Mouse (Mus musculus) CH12.LX (cell line): ENCODE measurements around the gene P2ry6. TPM values are rescaled to one million over a fixed set of nuclear protein-coding genes. Genes with fewer than 3 reads are reported as not detected.

Source experiments
- DNase-seq: peaks from one replicate; pipeline ENCODE4 v3.0.0-alpha.2; 2013; ENCODE audit errors: extremely low read depth
- H3K27ac ChIP-seq: 2 replicates; pipeline ENCODE4 v1.5.1; 2012; ENCODE audit warnings: low read depth, mild to moderate bottlenecking, control low read depth, moderate library complexity; ENCODE audit not compliant: insufficient read depth
- H3K27me3 ChIP-seq: replicated peaks from 2 replicates; pipeline ENCODE3; 2012; ENCODE audit warnings: inconsistent platforms
- H3K36me3 ChIP-seq, 2 experiments: replicated peaks in 1 of 2; 2 replicates each; pipeline versions ENCODE3 to v1.6.1; 2012; ENCODE audit warnings: inconsistent platforms in 1 of 2, low read length in 1 of 2, mild to moderate bottlenecking in 1 of 2, mixed read lengths in 1 of 2, moderate library complexity in 1 of 2; ENCODE audit not compliant: control insufficient read depth in 1 of 2, insufficient read depth in 1 of 2
- H3K4me1 ChIP-seq, 2 experiments: 2 replicates each; pipeline ENCODE4 v1.6.1; 2012; ENCODE audit warnings: inconsistent platforms in 1 of 2, moderate library complexity in 1 of 2; ENCODE audit not compliant: insufficient read depth in 2 of 2, control insufficient read depth in 1 of 2
- H3K4me2 ChIP-seq: 2 replicates; pipeline ENCODE4 v1.6.1; 2012; ENCODE audit warnings: low read depth, mild to moderate bottlenecking, control low read depth; ENCODE audit not compliant: poor library complexity, insufficient read depth, severe bottlenecking
- H3K4me3 ChIP-seq, 3 experiments: fragments of 150-350 bp in 1 of 3; sonication (generic) in 1 of 3; replicated peaks in 1 of 3; 2 replicates each; pipeline versions ENCODE3 to v1.5.1; 2011 to 2012; ENCODE audit warnings: low read depth in 2 of 3, low read length in 2 of 3, mild to moderate bottlenecking in 2 of 3, moderate library complexity in 2 of 3, control low read depth in 1 of 3, improper control_type of control experiment in 1 of 3, inconsistent platforms in 1 of 3, mixed read lengths in 1 of 3; ENCODE audit not compliant: poor library complexity in 1 of 3
- H3K79me2 ChIP-seq: replicated peaks from 2 replicates; pipeline ENCODE4 v1.6.1; 2012; ENCODE audit warnings: mild to moderate bottlenecking, moderate library complexity; ENCODE audit not compliant: control insufficient read depth, poor library complexity, insufficient read depth, severe bottlenecking; ENCODE audit errors: extremely low read depth
- H3K9ac ChIP-seq: 2 replicates; pipeline ENCODE4 v1.6.1; 2012; ENCODE audit warnings: low read depth, mild to moderate bottlenecking, control low read depth, moderate library complexity; ENCODE audit not compliant: insufficient read depth
- H3K9me3 ChIP-seq: replicated peaks from 2 replicates; pipeline ENCODE3; 2012; ENCODE audit warnings: low read length, inconsistent platforms, mixed read lengths
- BHLHE40 ChIP-seq: IDR thresholded peaks from 2 replicates; pipeline ENCODE4 v1.6.1; 2011; ENCODE audit warnings: mild to moderate bottlenecking, low read depth, low read length, improper control_type of control experiment
- CHD2 ChIP-seq: IDR thresholded peaks from 2 replicates; pipeline ENCODE4 v1.6.1; 2011; ENCODE audit warnings: low read length, improper control_type of control experiment
- E2F4 ChIP-seq: IDR thresholded peaks from 2 replicates; pipeline ENCODE4 v1.6.1; 2011; ENCODE audit warnings: low read depth, low read length, improper control_type of control experiment; ENCODE audit not compliant: insufficient replicate concordance
- ELF1 ChIP-seq: IDR thresholded peaks from 2 replicates; pipeline ENCODE4 v1.6.1; 2014; ENCODE audit warnings: low read depth, mild to moderate bottlenecking, inconsistent platforms, low read length, improper control_type of control experiment
- ETS1 ChIP-seq: conservative IDR thresholded peaks from 2 replicates; pipeline ENCODE4 v1.6.1; 2012; ENCODE audit warnings: low read depth, mild to moderate bottlenecking, inconsistent platforms, low read length, improper control_type of control experiment, moderate library complexity
- GABPA ChIP-seq: IDR thresholded peaks from 2 replicates; pipeline ENCODE4 v1.6.1; 2012; ENCODE audit warnings: low read depth, low read length, improper control_type of control experiment, inconsistent platforms; ENCODE audit not compliant: insufficient replicate concordance
- HCFC1 ChIP-seq: IDR thresholded peaks from 2 replicates; pipeline ENCODE4 v1.6.1; 2012; ENCODE audit warnings: low read depth, mild to moderate bottlenecking, inconsistent platforms, low read length, improper control_type of control experiment
- IRF4 ChIP-seq: IDR thresholded peaks from 2 replicates; pipeline ENCODE4 v1.6.1; 2014; ENCODE audit warnings: low read depth, mild to moderate bottlenecking, inconsistent platforms, low read length, improper control_type of control experiment
- KAT2A ChIP-seq: IDR thresholded peaks from 2 replicates; pipeline ENCODE4 v1.6.1; 2012; ENCODE audit warnings: low read length, improper control_type of control experiment, inconsistent platforms; ENCODE audit not compliant: insufficient replicate concordance
- MAFK ChIP-seq: IDR thresholded peaks from 2 replicates; pipeline ENCODE4 v1.6.1; 2011; ENCODE audit warnings: low read length, improper control_type of control experiment; ENCODE audit not compliant: insufficient replicate concordance
- MAX ChIP-seq: IDR thresholded peaks from 2 replicates; pipeline ENCODE4 v1.6.1; 2011; ENCODE audit warnings: low read length, improper control_type of control experiment
- MAZ ChIP-seq: IDR thresholded peaks from 2 replicates; pipeline ENCODE4 v1.6.1; 2012; ENCODE audit warnings: low read depth, mild to moderate bottlenecking, inconsistent platforms, low read length, improper control_type of control experiment, moderate library complexity
- MXI1 ChIP-seq: IDR thresholded peaks from 2 replicates; pipeline ENCODE4 v1.6.1; 2011; ENCODE audit warnings: mild to moderate bottlenecking, low read depth, low read length, improper control_type of control experiment
- MYC ChIP-seq: IDR thresholded peaks from 2 replicates; pipeline ENCODE4 v1.6.1; 2011; ENCODE audit warnings: low read depth, mild to moderate bottlenecking, improper control_type of control experiment, low read length
- NELFE ChIP-seq: IDR thresholded peaks from 2 replicates; pipeline ENCODE4 v1.6.1; 2011; ENCODE audit warnings: low read depth, low read length, improper control_type of control experiment
- NRF1 ChIP-seq: IDR thresholded peaks from 2 replicates; pipeline ENCODE4 v1.6.1; 2014; ENCODE audit warnings: low read depth, mild to moderate bottlenecking, inconsistent platforms, low read length, improper control_type of control experiment, moderate library complexity
- PAX5 ChIP-seq: IDR thresholded peaks from 2 replicates; pipeline ENCODE4 v1.6.1; 2012; ENCODE audit warnings: low read length, inconsistent platforms, mixed read lengths
- POLR2A ChIP-seq: IDR thresholded peaks from 2 replicates; pipeline ENCODE4 v1.6.1; 2011; ENCODE audit warnings: low read depth, mild to moderate bottlenecking, improper control_type of control experiment, low read length
- POLR2AphosphoS2 ChIP-seq: IDR thresholded peaks from 2 replicates; pipeline ENCODE4 v1.6.1; 2011; ENCODE audit warnings: low read depth, low read length, improper control_type of control experiment
- RAD21 ChIP-seq: IDR thresholded peaks from 2 replicates; pipeline ENCODE4 v1.6.1; 2011; ENCODE audit warnings: low read depth, mild to moderate bottlenecking, low read length, improper control_type of control experiment, moderate library complexity
- SMC3 ChIP-seq: IDR thresholded peaks from 2 replicates; pipeline ENCODE4 v1.6.1; 2011; ENCODE audit warnings: low read depth, low read length, improper control_type of control experiment
- TCF12 ChIP-seq: IDR thresholded peaks from 2 replicates; pipeline ENCODE4 v1.6.1; 2014; ENCODE audit warnings: low read depth, mild to moderate bottlenecking, inconsistent platforms, low read length, improper control_type of control experiment
- UBTF ChIP-seq: IDR thresholded peaks from 2 replicates; pipeline ENCODE4 v1.6.1; 2012; ENCODE audit warnings: low read depth, mild to moderate bottlenecking, inconsistent platforms, low read length, improper control_type of control experiment, moderate library complexity
- USF1 ChIP-seq: IDR thresholded peaks from 2 replicates; pipeline ENCODE4 v1.6.1; 2014; ENCODE audit warnings: low read depth, mild to moderate bottlenecking, inconsistent platforms, low read length, improper control_type of control experiment
- ZKSCAN1 ChIP-seq: IDR thresholded peaks from 2 replicates; pipeline ENCODE4 v1.6.1; 2012; ENCODE audit warnings: low read depth, inconsistent platforms, low read length, improper control_type of control experiment, borderline replicate concordance
- ZMIZ1 ChIP-seq: IDR thresholded peaks from 2 replicates; pipeline ENCODE4 v1.6.1; 2012; ENCODE audit warnings: low read depth, mild to moderate bottlenecking, inconsistent platforms, low read length, improper control_type of control experiment
- ZNF384 ChIP-seq: IDR thresholded peaks from 2 replicates; pipeline ENCODE4 v1.6.1; 2012; ENCODE audit warnings: low read depth, low read length, improper control_type of control experiment, inconsistent platforms
- dilution Hi-C: fragments of 300-500 bp; cut with MboI; formaldehyde crosslinking; loops from 2 replicates; pipeline ENCODE4 v1.14.3; 2020; ENCODE audit warnings: low sequenced_read_pairs; ENCODE audit not compliant: extremely low pct_unique_long_range_greater_than_20kb, extremely low pct_ligation_motif_present
- in situ Hi-C: fragments of 300-500 bp; cut with MboI; formaldehyde crosslinking; loops from 3 replicates; pipeline ENCODE4 v1.14.3; 2019; ENCODE audit warnings: low sequenced_read_pairs, low pct_ligation_motif_present, low pct_unique_long_range_greater_than_20kb, mixed read lengths
- polyA plus RNA-seq: library from polyadenylated mRNA; unstranded; fragments of >175 nt; gene quantifications from 2 replicates; pipeline ENCODE4 v1.2.1, GENCODE M21; 2012; ENCODE audit warnings: low read depth; ENCODE audit not compliant: insufficient read length
- total RNA-seq, 2 experiments: library from RNA; depleted of rRNA; stranded (reverse); fragments of 300-350 nt in 1 of 2; fragments of >200 nt in 1 of 2; gene quantifications; 2 replicates each; pipeline ENCODE4 v1.2.3; 2012 to 2014

Gene P2ry6
- total and polyA plus RNA-seq, 3 experiments, result 0.17 to 1.5 TPM; not detected in 1

DNA sequence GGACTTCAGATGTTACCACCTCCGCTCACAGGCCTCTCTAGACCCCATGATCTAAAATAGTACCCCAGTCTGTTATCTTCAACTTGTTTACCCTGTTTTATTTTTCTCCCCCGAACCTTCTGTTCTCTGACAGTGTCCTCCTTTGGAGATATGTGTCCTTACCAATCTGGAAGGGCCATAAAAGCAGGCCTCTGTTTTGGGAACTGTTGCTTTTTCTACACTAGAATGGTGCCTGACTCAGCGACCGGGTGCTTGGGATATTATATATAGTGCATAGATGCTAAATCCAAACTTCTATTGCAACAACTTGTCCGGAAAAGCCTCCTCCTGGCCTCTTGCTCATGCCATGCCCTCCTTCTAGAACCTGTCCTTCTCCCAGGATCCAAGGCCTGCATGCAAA, 50.2 kb downstream of the P2ry6 start:
- H3K4me1 ChIP-seq, result peaks cover 0 to 1% of the 10 kb centered on the region in 2 experiments; a peak in 2 of 4 replicates
- in situ Hi-C loops (no loop called here), dilution Hi-C loops (no loop called here)
- no peaks in the 10 kb centered on the region for H3K79me2 ChIP-seq
- no peak for DNase-seq
- H3K27me3 ChIP-seq, result peaks cover 49% of the 10 kb centered on the region
- no peaks in the 10 kb centered on the region for H3K36me3 ChIP-seq
- no peak for TF ChIP-seq UBTF
- no peak for TF ChIP-seq HCFC1
- no peak for TF ChIP-seq PAX5
- no peak for TF ChIP-seq BHLHE40
- no peak for TF ChIP-seq ZMIZ1
- no peak for TF ChIP-seq MAFK
- no peak for TF ChIP-seq MXI1
- TF ChIP-seq NRF1, result no peak
- no peak for TF ChIP-seq E2F4
- TF ChIP-seq MAX, result no peak
- TF ChIP-seq RAD21, result no peak
- no peak for TF ChIP-seq ETS1
- no peak for TF ChIP-seq NELFE
- no peak for TF ChIP-seq TCF12
- no peak for TF ChIP-seq ZNF384
- no peak for TF ChIP-seq ELF1
- TF ChIP-seq MYC, result no peak
- no peak for TF ChIP-seq POLR2AphosphoS2
- TF ChIP-seq IRF4, result no peak
- H3K4me3 ChIP-seq, result no peak overlapping the region
- H3K4me2 ChIP-seq, result no peak overlapping the region
- no peak overlapping the region for H3K9ac ChIP-seq
- no peaks in the 10 kb centered on the region for H3K9me3 ChIP-seq
- H3K27ac ChIP-seq, result no peak overlapping the region

DNA sequence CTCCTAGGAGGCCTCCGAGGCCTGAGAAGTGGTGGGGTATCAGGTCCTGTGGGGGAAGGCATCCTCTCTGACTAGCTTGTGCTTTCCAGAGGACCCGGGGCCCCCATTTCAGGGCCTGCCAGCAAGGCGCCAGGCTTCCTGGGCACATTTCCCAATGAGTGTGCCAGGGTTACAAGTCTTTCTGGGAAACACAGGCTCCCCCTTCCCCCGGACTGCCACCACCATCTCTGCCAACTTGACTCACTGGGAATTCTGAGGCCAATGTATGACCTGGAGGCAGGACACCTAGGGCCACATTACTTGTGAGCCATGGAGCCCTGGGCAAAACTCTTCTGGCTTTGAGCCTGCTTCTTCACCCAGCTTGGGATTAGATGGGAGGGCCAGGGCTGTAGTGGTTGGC, 51.5 kb downstream of the P2ry6 start:
- Histone ChIP-seq H3K79me2 (no peaks in the 10 kb centered on the region), H3K9ac (no peak overlapping the region), H3K4me2 (no peak overlapping the region), H3K4me1 (peaks cover 2 to 14% of the 10 kb centered on the region in 2 experiments; a peak in 3 of 4 replicates), H3K4me3 (no peak overlapping the region), H3K36me3 (no peaks in the 10 kb centered on the region), H3K27ac (no peak overlapping the region), H3K9me3 (no peaks in the 10 kb centered on the region), H3K27me3 (peaks cover 41% of the 10 kb centered on the region)
- DNase-seq, result no peak
- TF ChIP-seq KAT2A (no peak), ZNF384 (no peak), GABPA (no peak), SMC3 (no peak), HCFC1 (no peak), CHD2 (no peak), TCF12 (no peak), MYC (no peak), POLR2AphosphoS2 (no peak), USF1 (no peak), MXI1 (no peak), MAX (no peak), MAZ (no peak), POLR2A (no peak), ZKSCAN1 (no peak), ZMIZ1 (no peak)
- dilution Hi-C loops, result no loop called here
- in situ Hi-C loops, result no loop called here
